Mouse (Mus musculus): ENCODE measurements at regions not wholly inside any gene's neighbourhood (a gene's known extent, or its start where the extent isn't known, plus 50 kb on each side); places are given as distances from the start of the nearest gene placed in this dataset.

GRCm38 (mm10) chr9:32057427-32058115, 58.4 kb upstream of the Arhgap32 start:
- DNase-seq (ENCODE audit: low spot score), result no peak
- H3K4me1 ChIP-seq (ENCODE audit: control insufficient read depth, insufficient read depth, low read length), result peaks cover 3% of the 10 kb centered on the region; the same call in 1 of the 2 replicates
- no peaks in the 10 kb centered on the region for H3K27me3 ChIP-seq (replicated peaks; ENCODE audit: control insufficient read depth, insufficient read depth, low read length)
- H3K9me3 ChIP-seq (replicated peaks; ENCODE audit: control insufficient read depth, low read length), result no peaks in the 10 kb centered on the region
- no peak overlapping the region for H3K4me3 ChIP-seq (ENCODE audit: low read depth, low read length)
- H3K27ac ChIP-seq (ENCODE audit: low read depth, low read length), result no peak overlapping the region
- no peak overlapping the region for H3K9ac ChIP-seq (ENCODE audit: low read length)
- 81% methylated on average over 4 of the region's 4 CpGs for WGBS
- no peak for ATAC-seq
- H3K4me2 ChIP-seq (ENCODE audit: low read length), result no peak overlapping the region
- no peaks in the 10 kb centered on the region for H3K36me3 ChIP-seq (ENCODE audit: control insufficient read depth, insufficient read depth, low read length)

GRCm38 (mm10) chr9:32062740-32063139, 53.2 kb upstream of the Arhgap32 start:
- H3K9me3 ChIP-seq (replicated peaks; ENCODE audit: control insufficient read depth, low read length), result no peaks in the 10 kb centered on the region
- H3K27ac ChIP-seq (ENCODE audit: low read depth, low read length), result no peak overlapping the region
- no peaks in the 10 kb centered on the region for H3K4me1 ChIP-seq (ENCODE audit: control insufficient read depth, insufficient read depth, low read length)
- H3K36me3 ChIP-seq (ENCODE audit: control insufficient read depth, insufficient read depth, low read length), result no peaks in the 10 kb centered on the region
- no peak overlapping the region for H3K4me2 ChIP-seq (ENCODE audit: low read length)
- H3K4me3 ChIP-seq (ENCODE audit: low read depth, low read length), result no peak overlapping the region
- no peak for DNase-seq (ENCODE audit: low spot score)
- 72% methylated on average over 4 of the region's 4 CpGs for WGBS
- H3K9ac ChIP-seq (ENCODE audit: low read length), result no peak overlapping the region
- no peak for ATAC-seq
- H3K27me3 ChIP-seq (replicated peaks; ENCODE audit: control insufficient read depth, insufficient read depth, low read length), result no peaks in the 10 kb centered on the region

GRCm38 (mm10) chr9:32063541-32063940, 52.4 kb upstream of the Arhgap32 start:
- Histone ChIP-seq H3K4me1 (ENCODE audit: control insufficient read depth, insufficient read depth, low read length) (no peaks in the 10 kb centered on the region), H3K9ac (ENCODE audit: low read length) (no peak overlapping the region), H3K4me3 (ENCODE audit: low read depth, low read length) (no peak overlapping the region), H3K9me3 (replicated peaks; ENCODE audit: control insufficient read depth, low read length) (no peaks in the 10 kb centered on the region), H3K27me3 (replicated peaks; ENCODE audit: control insufficient read depth, insufficient read depth, low read length) (no peaks in the 10 kb centered on the region), H3K36me3 (ENCODE audit: control insufficient read depth, insufficient read depth, low read length) (no peaks in the 10 kb centered on the region), H3K4me2 (ENCODE audit: low read length) (no peak overlapping the region), H3K27ac (ENCODE audit: low read depth, low read length) (no peak overlapping the region)
- ATAC-seq (no peak), DNase-seq (ENCODE audit: low spot score) (no peak)
- 57% methylated on average over 6 of the region's 6 CpGs for WGBS

DNA sequence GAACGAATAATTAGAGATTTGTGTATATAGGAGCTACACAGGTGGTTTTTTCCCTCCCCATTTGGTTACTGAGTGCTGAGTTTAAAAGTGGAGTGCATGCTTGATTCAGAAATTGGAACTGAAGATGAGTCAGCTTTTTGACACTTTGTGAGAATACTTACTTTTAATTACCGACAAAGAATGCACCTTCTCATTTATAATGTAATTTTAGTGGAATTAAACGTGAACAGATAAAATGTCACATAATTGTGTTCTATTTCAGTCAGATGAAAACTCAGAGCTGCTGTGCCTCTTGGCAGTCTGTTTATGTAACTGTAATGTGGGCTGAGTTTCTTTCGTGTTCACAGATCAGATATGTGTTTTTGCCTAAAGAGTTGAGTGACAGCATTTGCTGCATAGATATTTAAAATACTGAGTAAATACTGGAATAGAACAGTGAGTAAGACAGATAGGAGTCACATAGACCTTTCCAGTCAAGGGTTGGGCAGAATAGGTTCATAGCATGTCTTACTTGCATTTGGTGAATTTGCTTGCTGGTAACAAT, 51.9 kb upstream of the Arhgap32 start:
- H3K9me3 ChIP-seq (replicated peaks; ENCODE audit: control insufficient read depth, low read length), result no peaks in the 10 kb centered on the region
- WGBS, result 87% methylated on average over 4 of the region's 4 CpGs
- no peaks in the 10 kb centered on the region for H3K36me3 ChIP-seq (ENCODE audit: control insufficient read depth, insufficient read depth, low read length)
- H3K4me3 ChIP-seq (ENCODE audit: low read depth, low read length), result no peak overlapping the region
- ATAC-seq (no peak), DNase-seq (ENCODE audit: low spot score) (no peak)
- no peak overlapping the region for H3K27ac ChIP-seq (ENCODE audit: low read depth, low read length)
- H3K9ac ChIP-seq (ENCODE audit: low read length), result no peak overlapping the region
- H3K27me3 ChIP-seq (replicated peaks; ENCODE audit: control insufficient read depth, insufficient read depth, low read length), result no peaks in the 10 kb centered on the region
- no peak overlapping the region for H3K4me2 ChIP-seq (ENCODE audit: low read length)
- no peaks in the 10 kb centered on the region for H3K4me1 ChIP-seq (ENCODE audit: control insufficient read depth, insufficient read depth, low read length)
